Mouse (Mus musculus) olfactory bulb, adult 2 months (tissue): ENCODE measurements around the gene Nos1ap. TPM values are rescaled to one million over a fixed set of nuclear protein-coding genes. Genes with fewer than 3 reads are reported as not detected.

ENCODE experiments used
- H3K27ac ChIP-seq: fragments of 200-500 bp; 2 replicates; pipeline ENCODE4 v1.5.1; 2012; ENCODE audit warnings: low read depth, low read length; ENCODE audit not compliant: insufficient read depth
- H3K4me1 ChIP-seq: fragments of 200-500 bp; 2 replicates; pipeline ENCODE4 v1.6.1; 2012; ENCODE audit warnings: low read length; ENCODE audit not compliant: control insufficient read depth, insufficient read depth
- H3K4me3 ChIP-seq: fragments of 200-500 bp; 2 replicates; pipeline ENCODE4 v1.5.1; 2012; ENCODE audit warnings: mild to moderate bottlenecking, low read depth, low read length, moderate library complexity; ENCODE audit not compliant: insufficient read depth
- CTCF ChIP-seq: fragments of 200-500 bp; IDR thresholded peaks from 2 replicates; pipeline ENCODE4 v1.5.1; 2012; ENCODE audit warnings: low read depth, mild to moderate bottlenecking, low read length, moderate library complexity; ENCODE audit not compliant: insufficient read depth
- POLR2A ChIP-seq: fragments of 200-500 bp; IDR thresholded peaks from 2 replicates; pipeline ENCODE4 v1.6.1; 2012; ENCODE audit warnings: mild to moderate bottlenecking, low read depth, low read length, moderate library complexity; ENCODE audit not compliant: insufficient read depth
- WGBS: fragments of 180-500 bp; shearing (Covaris S2); methylation state at CpG from one replicate; pipeline ENCODE4 v1.1.7; 2018; 5-methylcytosine and 5-hydroxymethylcytosine counted together
- polyA plus RNA-seq: library from polyadenylated mRNA; stranded (reverse); fragments of >200 nt; gene quantifications from 2 replicates; pipeline ENCODE4 v1.2.4, GENCODE M21; 2012; ENCODE audit warnings: low replicate concordance; ENCODE audit not compliant: missing spikeins, insufficient read depth, insufficient read length

Nos1ap gene
- polyA plus RNA-seq, 1 experiment: not detected

DNA sequence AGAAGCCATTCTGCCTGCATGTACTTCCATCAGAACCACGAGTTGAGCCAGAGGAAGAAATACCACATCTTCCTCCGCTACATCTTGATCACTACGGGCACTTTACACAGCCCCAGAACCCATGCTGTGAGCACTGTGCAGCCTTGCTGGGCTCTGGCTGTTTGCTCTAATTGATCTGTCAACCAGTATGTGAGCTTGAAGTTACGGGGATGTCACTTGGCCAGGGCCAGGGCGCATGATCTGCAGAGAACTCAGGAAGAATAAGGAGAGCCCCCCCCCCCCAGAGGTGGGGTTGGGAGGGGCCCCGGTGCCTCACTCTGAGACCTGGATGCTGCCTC, 13.0 kb downstream of the Nos1ap start:
- Histone ChIP-seq H3K27ac (no peak overlapping the region), H3K4me3 (no peak overlapping the region), H3K4me1 (peaks cover 14% of the 10 kb centered on the region)
- 49% methylated on average over 6 of the region's 6 CpGs for WGBS
- no peak for TF ChIP-seq CTCF
- no peak for TF ChIP-seq POLR2A

DNA sequence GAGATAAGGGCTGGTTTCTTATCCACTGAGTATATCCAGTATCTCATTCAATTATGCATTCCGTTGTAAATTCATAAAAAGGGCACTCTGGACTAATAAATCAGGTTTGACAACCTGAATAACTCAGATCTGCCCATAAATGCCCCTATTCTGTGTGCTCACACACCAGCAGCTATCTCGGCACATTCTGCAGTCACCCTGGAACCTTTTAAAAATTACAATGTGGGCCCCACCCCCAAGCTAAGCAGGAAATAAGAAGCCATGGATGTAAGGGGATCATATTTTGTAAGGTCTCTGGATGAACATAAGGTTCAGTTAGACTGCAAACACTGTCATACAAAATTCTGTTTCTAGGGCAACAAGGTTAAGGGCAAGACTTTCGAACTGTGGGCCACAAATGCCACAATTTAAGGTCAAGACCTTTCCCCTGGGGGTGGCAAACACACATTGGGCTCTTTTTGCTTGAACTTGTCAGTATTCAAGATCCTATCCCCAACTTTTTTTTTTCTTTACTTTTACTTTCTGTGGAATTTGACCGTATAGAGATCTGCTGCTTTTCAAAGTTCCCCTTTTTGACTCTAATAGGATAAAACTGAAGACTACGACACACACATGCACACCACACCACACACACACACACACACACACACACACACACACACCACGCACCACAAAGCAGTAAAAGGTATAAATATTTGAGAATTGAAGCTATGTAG, 13.5 kb downstream of the Nos1ap start:
- WGBS: 83% methylated on average over 6 of the region's 6 CpGs

DNA sequence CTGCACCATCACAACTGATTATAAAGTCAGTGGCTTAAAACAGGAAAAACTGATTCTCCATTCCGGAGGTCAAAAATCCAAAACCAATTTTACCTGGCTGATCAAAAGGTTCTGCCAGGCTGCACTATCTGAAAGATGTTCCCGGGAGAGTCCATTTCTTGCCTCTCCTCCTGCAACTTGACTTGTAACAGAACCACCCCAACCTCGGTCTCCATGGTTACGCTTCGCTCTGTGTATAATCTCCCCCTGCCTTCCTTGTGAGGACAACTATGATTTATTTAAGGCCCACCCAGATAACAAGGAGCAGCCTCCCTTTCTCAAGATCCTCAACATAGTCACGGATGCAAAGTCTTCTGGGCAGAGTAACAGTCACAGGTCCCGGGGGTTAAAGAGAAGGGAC, 16.5 kb downstream of the Nos1ap start:
- TF ChIP-seq CTCF: no peak
- no peak for TF ChIP-seq POLR2A
- Histone ChIP-seq H3K4me3 (no peak overlapping the region), H3K4me1 (peaks cover 12% of the 10 kb centered on the region), H3K27ac (no peak overlapping the region)
- WGBS: 69% methylated on average over 7 of the region's 7 CpGs

More for the DNA sequence above, 13.5 kb downstream of the Nos1ap start:
- Histone ChIP-seq H3K4me1 (peaks cover 14% of the 10 kb centered on the region), H3K4me3 (no peak overlapping the region), H3K27ac (no peak overlapping the region)
- TF ChIP-seq CTCF: no peak
- no peak for TF ChIP-seq POLR2A

- Histone ChIP-seq H3K4me1 (peaks cover 7% of the 10 kb centered on the region; the same call in 1 of the 2 replicates), H3K4me3 (no peak overlapping the region), H3K27ac (no peak overlapping the region)
- 98% methylated on average over 4 of the region's 4 CpGs for WGBS
- TF ChIP-seq CTCF (no peak), POLR2A (no peak)
Measured at GRCm38 (mm10) chr1:170566969-170567368, 22.7 kb downstream of the Nos1ap start.

- H3K27ac ChIP-seq: no peak overlapping the region
- H3K4me1 ChIP-seq: peaks cover 9% of the 10 kb centered on the region; the same call in 1 of the 2 replicates
- TF ChIP-seq CTCF (no peak), POLR2A (no peak)
- WGBS: 98% methylated on average over 2 of the region's 2 CpGs
- H3K4me3 ChIP-seq: no peak overlapping the region
Measured at GRCm38 (mm10) chr1:170566538-170566937, 23.1 kb downstream of the Nos1ap start.

- 91% methylated on average over 3 of the region's 3 CpGs for WGBS
- peaks cover 9% of the 10 kb centered on the region for H3K4me1 ChIP-seq
- no peak overlapping the region for H3K27ac ChIP-seq
- TF ChIP-seq CTCF: no peak
- no peak for TF ChIP-seq POLR2A
- no peak overlapping the region for H3K4me3 ChIP-seq
Measured at GRCm38 (mm10) chr1:170564926-170565325, 24.7 kb downstream of the Nos1ap start.

DNA sequence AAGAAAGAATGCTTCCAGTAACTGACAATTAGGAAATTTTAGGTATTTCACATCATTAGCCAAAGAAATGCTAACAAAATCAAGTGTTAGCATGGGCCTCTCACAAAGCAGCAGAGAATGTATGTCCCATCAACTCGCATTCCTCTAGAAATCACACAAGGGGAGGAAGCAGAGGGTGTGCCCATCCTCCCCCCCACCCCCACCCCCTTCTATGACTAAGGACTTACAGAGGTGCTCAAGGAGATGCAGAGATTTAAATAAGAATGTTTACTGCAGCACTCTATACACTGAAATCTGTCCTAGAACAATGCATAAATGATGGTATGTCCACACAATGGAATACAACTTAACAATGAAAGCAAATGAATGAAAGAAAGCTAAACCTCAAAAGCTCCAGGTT, 27.2 kb downstream of the Nos1ap start:
- 68% methylated on average over 1 of the region's 1 CpGs for WGBS
- TF ChIP-seq CTCF: no peak
- TF ChIP-seq POLR2A: no peak
- H3K27ac ChIP-seq: no peak overlapping the region
- H3K4me1 ChIP-seq: peaks cover 5% of the 10 kb centered on the region
- H3K4me3 ChIP-seq: no peak overlapping the region

DNA sequence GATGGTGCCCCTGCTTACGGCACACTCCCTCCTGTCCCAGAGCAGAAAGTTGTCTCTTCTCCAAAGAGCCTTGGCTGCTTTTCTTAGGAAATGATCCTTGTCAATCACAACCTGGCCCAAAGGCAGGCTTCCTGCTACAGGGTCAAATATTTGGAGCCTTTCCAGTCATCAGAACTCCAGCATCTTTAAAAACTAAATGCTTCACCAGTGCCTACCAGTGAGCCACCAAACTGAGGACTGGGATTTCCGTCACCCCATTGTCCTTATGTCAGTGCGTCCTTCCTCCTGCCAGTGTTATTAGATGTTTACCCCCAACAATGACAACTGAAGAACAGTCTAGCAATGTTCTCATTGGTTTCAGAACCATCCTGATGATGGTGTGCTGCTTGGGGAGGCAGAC, 28.9 kb downstream of the Nos1ap start:
- Histone ChIP-seq H3K4me1 (peaks cover 9% of the 10 kb centered on the region), H3K27ac (no peak overlapping the region), H3K4me3 (no peak overlapping the region)
- no peak for TF ChIP-seq POLR2A
- no peak for TF ChIP-seq CTCF
- 86% methylated on average over 3 of the region's 3 CpGs for WGBS

- H3K27ac ChIP-seq: no peak overlapping the region
- H3K4me3 ChIP-seq: no peak overlapping the region
- peaks cover 13% of the 10 kb centered on the region for H3K4me1 ChIP-seq
- 89% methylated on average over 4 of the region's 4 CpGs for WGBS
- no peak for TF ChIP-seq CTCF
- no peak for TF ChIP-seq POLR2A
Measured at GRCm38 (mm10) chr1:170557962-170558361, 31.7 kb downstream of the Nos1ap start.

- WGBS: 80% methylated on average over 6 of the region's 6 CpGs
- no peak for TF ChIP-seq CTCF
- TF ChIP-seq POLR2A: no peak
- H3K4me3 ChIP-seq: no peak overlapping the region
- peaks cover 11% of the 10 kb centered on the region for H3K4me1 ChIP-seq
- peak overlapping the region; percentile 19; the same call in 1 of the 2 replicates for H3K27ac ChIP-seq
Measured at GRCm38 (mm10) chr1:170556696-170557095, 33.0 kb downstream of the Nos1ap start.
